In genomic region chr4:99379983-99380382, GRCm38 (mm10) we compare ENCODE assay signal across 12 mouse cellular contexts.
A peak's percentile ranks its signal among the peaks of the same experiment; 100 is the strongest.
DNase-seq lines count a peak whose midpoint lies in the region; ATAC-seq and TF ChIP-seq lines count a peak whose summit lies in the region.
"Had no signal": no experiment of that assay in that cellular context is flagged by ENCODE, and none has a peak within 500 bp of the region (broad histone marks: within the 10 kb centered on the region; RNA-seq: fewer than 3 reads in every experiment).

No protein-coding gene starts in this region.

- peak; percentile 26; the same call in 1 of the 2 replicates for TF ChIP-seq CTCF in lung, postnatal 0 days (IDR thresholded peaks at IDR 0.05)
- TF ChIP-seq CTCF in lung, adult 2 months (IDR thresholded peaks at IDR 0.05; ENCODE audit: insufficient read depth, low read length): no peak
- peak; percentile 51 for TF ChIP-seq CTCF in cortical plate, adult 2 months (IDR thresholded peaks at IDR 0.05; ENCODE audit: extremely low read depth, insufficient read depth, low read length)

- no peak for TF ChIP-seq POLR2A in lung, adult 2 months (IDR thresholded peaks at IDR 0.05; ENCODE audit: borderline replicate concordance, extremely low read depth, low read depth, low read length)
- TF ChIP-seq POLR2A in cortical plate, adult 2 months (IDR thresholded peaks at IDR 0.05; ENCODE audit: extremely low read depth, insufficient read depth, low read length): no peak

- peak; percentile 33 for DNase-seq in embryo, embryonic 10 days (ENCODE audit: low spot score)
- DNase-seq in embryo, embryonic 9.5 days (ENCODE audit: extremely low spot score): no peak
- peak; percentile 48 for DNase-seq in kidney, adult 9 months
- no peak for DNase-seq in kidney, postnatal 4 days
- no peak for DNase-seq in lung, postnatal 0 days (ENCODE audit: low spot score)
- no peak for DNase-seq in lung, adult 2 months
- DNase-seq: left cerebral cortex, postnatal 4 days; thymus, postnatal 14 days had no signal

- no peak overlapping the region for H3K9ac ChIP-seq in lung, postnatal 0 days (replicated peaks; ENCODE audit: low read depth)
- H3K9ac ChIP-seq: liver, embryonic 14.5 days had no signal

- no peak overlapping the region for H3K27ac ChIP-seq in lung, postnatal 0 days (ENCODE audit: low read length)
- H3K27ac ChIP-seq in cortical plate, adult 2 months (ENCODE audit: insufficient read depth, low read length): no peak overlapping the region
- H3K27ac ChIP-seq: hindbrain, embryonic 10.5 days; liver, embryonic 14.5 days had no signal

- H3K9me3 ChIP-seq in lung, postnatal 0 days (ENCODE audit: low read length): no peaks in the 10 kb centered on the region
- H3K9me3 ChIP-seq: hindbrain, embryonic 10.5 days had no signal

- no peak for ATAC-seq in lung, postnatal 0 days
- no peak for ATAC-seq in erythroid progenitor cell, adult 5-6 weeks (replicated peaks; ENCODE audit: low FRiP score, poor library complexity, severe bottlenecking)

- no peak for TF ChIP-seq EP300 in lung, postnatal 0 days (IDR thresholded peaks at IDR 0.05)

- H3K36me3 ChIP-seq in lung, postnatal 0 days (ENCODE audit: insufficient read depth, low read length): no peaks in the 10 kb centered on the region
- H3K36me3 ChIP-seq: hindbrain, embryonic 10.5 days had no signal

- H3K27me3 ChIP-seq in lung, postnatal 0 days (replicated peaks; ENCODE audit: insufficient read depth, low read length): no peaks in the 10 kb centered on the region

- WGBS in lung, postnatal 0 days: 88% methylated on average over 4 of the region's 4 CpGs
- WGBS in lung, adult 2 months: 85% methylated on average over 4 of the region's 4 CpGs

- H3K4me1 ChIP-seq in lung, postnatal 0 days (ENCODE audit: insufficient read depth, low read depth, low read length): no peaks in the 10 kb centered on the region
- H3K4me1 ChIP-seq in lung, adult 2 months (ENCODE audit: control insufficient read depth, insufficient read depth, low read length): no peaks in the 10 kb centered on the region
- H3K4me1 ChIP-seq in cortical plate, adult 2 months (ENCODE audit: control insufficient read depth, insufficient read depth, low read length): no peaks in the 10 kb centered on the region

- no peak overlapping the region for H3K4me3 ChIP-seq in lung, postnatal 0 days (ENCODE audit: low read depth, low read length)
- H3K4me3 ChIP-seq in lung, adult 2 months (replicated peaks; ENCODE audit: extremely low read depth, low read depth, low read length): no peak overlapping the region
- no peak overlapping the region for H3K4me3 ChIP-seq in cortical plate, adult 2 months (ENCODE audit: insufficient read depth, low read length)
- H3K4me3 ChIP-seq: hindbrain, embryonic 10.5 days had no signal

- H3K4me2 ChIP-seq in lung, postnatal 0 days (replicated peaks; ENCODE audit: low read depth, low read length): no peak overlapping the region

Comparison
In these comparisons a context has a peak if more than half of its experiments do, and no peak if none do; other contexts are left out.
1. DNase-seq: peak in embryo, embryonic 10 days (single experiment) and kidney, adult 9 months (single experiment); none in embryo, embryonic 9.5 days (single experiment), kidney, postnatal 4 days (0 of 2), lung, postnatal 0 days (single experiment) and lung, adult 2 months (single experiment).